Mouse (Mus musculus) ovary, postnatal 36 days (tissue): ENCODE results near the gene Arid3a.
A peak's percentile ranks its signal among the peaks of the same experiment; 100 is the strongest.
"Not testable (repeated sequence)": the region's sequence is repeated elsewhere in the genome, so short reads cannot be mapped to it uniquely, and the experiment has no call there.

Experiments used
- DNase-seq: peaks from one replicate; pipeline ENCODE4 v3.0.0; 2022; ENCODE audit warnings: low spot score, mixed read lengths

Gene Arid3a

DNA sequence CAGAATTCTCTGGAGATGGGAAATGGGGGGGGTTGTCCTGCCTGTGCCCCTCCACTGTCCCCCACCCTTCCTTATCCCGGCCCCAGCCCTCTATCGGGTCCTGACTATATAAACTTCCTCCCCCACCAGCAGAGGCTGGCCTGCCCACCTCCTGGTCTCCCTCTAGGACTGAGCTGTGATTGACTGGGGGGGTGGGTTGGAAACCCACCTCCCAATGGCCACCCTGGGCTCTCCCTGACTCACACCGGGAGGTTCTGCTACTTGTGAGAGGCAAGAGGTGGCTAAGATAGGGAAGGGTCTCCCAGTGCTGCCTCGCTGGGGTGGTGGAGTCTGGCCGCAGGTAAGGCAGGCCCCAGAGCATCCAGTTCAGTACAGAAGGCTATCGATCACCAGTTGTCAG lies 20.7 kb downstream of the Arid3a start:
- no peak for DNase-seq

DNA sequence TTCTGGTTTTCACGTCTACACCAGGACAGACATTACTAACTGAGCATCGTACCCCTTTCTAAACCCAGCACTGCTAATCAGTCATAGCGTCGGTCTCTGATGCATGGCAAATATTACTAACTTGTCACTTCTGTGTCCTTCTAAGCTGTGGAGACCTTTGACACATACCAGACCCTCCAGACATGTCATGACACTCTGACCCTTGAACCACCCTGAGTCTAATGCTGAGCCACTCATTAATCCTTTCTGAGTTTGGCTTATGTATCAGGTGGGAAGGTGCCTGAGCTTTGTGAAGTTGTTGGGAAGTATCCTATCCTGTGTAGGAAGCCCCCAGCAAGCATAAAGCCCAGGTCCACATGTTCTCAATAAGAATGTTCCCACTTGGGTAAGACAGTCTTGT lies 23.0 kb downstream of the Arid3a start:
- DNase-seq = no peak

DNA sequence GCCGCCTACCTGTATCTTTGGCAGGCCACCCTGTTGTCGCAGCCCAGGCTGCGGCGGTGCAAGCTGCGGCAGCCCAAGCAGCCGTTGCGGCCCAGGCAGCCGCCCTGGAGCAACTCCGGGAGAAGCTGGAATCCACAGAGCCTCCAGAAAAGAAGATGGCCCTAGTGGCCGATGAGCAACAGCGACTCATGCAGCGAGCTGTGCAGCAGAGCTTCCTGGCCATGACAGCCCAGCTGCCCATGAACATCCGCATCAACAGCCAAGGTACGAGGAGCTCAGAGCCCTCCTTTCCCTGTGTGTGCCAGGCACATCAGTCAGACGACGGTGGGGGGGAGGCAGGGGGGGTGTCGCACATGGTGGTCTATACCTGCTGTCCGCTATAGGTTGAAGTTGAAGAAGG lies 23.8 kb downstream of the Arid3a start:
- no peak for DNase-seq

- DNase-seq = no peak
Observed at GRCm38 (mm10) chr10:79953946-79954345, 27.1 kb downstream of the Arid3a start.

DNA sequence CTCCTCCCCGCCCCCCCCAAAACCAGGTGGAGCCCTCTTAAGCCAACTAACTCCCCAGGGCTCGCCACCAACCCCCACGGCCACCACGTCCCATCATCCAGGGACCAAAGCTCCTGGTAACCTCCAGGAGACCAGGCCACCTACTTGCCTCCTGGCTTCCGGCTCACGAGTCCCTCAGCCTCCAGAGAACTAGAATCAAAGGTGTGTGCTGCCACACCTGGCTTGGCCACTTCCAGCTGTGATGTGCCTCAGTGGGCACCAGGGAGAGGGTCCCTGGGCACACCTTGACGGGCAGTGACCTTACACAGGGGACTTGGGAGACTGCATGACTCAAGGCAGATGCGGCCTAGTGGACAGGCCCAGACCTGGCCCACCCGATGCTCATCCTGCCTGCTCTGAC lies 28.8 kb downstream of the Arid3a start:
- no peak for DNase-seq

DNA sequence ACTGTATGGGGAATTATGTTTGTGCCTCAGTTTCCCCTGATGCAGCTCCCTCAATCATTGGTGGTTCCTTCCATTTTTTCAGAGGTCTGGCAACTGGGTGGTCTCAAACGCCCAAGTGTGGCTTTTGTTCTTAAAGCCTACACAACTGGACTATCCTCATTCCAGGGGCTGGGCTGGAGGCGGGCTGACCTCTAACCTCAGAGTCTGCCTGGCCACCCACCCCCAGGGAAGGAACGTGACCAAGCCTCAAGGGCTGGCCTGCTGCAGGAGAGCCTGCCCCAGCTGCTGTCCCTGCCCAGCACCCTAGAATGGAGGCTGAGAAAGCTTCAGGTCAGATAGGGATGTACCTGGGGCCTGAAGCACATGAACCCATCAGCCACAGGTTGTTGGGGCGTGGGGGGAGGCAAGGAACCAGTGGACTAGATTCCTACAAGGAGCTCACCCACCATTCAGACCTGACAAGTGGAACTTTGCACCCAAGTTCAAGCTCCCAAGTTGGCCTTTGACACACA lies 29.9 kb downstream of the Arid3a start:
- no peak for DNase-seq

DNA sequence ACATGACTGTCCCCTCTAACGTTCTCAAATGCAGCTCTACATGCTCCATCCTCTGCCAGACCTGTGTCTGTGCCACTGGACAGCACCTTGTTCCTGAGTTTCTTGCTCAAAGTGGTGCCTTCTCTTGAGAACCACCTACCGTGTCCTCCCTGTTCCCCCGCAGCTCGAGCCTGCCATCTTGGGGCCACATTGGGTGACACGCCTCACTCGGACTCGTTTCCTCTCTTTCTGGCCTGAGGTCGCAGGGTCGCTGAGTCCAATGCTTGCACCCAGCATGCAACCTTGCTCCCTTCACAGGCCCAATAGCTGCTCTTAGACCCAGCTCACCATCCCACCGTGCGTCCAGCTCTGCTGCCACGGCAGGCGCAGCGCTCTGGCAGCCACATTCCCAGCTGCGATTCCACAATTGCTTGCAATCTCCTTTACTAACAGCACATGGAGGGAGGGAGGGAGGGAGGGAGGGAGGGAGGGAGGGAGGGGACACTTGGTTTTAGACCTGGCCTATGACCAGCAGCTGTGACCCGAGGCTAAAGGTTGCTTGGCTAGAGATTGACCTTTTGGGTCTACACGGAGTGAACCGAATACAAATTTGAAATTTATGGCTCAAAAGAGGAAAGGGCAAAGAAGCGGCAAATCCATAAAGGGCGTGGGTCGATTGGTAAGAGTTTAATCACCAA lies 31.4 kb downstream of the Arid3a start:
- DNase-seq = peak; percentile 81

- DNase-seq = not testable (repeated sequence)
Observed at GRCm38 (mm10) chr10:79959412-79959811, 32.6 kb downstream of the Arid3a start.

DNA sequence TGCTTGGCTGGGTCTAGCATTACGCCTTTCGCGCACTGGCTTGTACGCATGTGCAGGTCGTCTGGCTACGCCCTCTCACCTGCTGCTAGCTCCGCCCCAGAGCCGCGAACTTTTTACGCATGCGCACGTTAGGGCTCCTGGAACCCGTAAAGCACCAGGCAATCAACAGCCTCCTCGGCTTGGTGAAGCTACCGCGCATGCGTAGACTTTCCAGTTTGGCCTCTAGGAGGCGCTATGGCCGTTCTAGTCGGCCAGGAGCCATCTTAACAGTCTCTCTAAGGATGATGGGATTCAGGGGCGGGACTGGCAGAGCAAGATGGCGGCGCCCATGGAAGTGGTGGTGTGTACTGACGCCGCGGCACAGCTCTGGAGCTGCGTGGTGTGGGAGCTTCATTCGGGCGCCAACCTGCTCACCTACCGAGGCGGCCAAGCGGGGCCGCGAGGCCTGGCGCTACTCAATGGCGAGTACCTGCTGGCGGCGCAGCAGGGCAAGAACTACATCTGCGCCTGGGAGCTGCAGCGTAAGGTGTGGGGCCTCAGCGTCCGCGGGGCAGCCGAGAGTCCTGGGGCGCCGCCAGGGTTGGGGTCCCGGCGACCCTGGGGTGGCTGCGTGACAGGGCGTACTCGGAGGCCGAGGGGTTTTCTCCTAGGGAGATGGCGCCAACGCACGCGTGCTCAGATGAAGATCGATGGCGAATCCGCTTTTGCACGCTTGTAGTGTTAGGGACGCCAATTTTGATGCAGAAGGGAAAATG lies 33.2 kb downstream of the Arid3a start, which contains the start of gene Wdr18:
Wdr18 (plus strand) TSS at position 306 of the 755 bp plus-strand sequence.
- peak; percentile 99 for DNase-seq

DNA sequence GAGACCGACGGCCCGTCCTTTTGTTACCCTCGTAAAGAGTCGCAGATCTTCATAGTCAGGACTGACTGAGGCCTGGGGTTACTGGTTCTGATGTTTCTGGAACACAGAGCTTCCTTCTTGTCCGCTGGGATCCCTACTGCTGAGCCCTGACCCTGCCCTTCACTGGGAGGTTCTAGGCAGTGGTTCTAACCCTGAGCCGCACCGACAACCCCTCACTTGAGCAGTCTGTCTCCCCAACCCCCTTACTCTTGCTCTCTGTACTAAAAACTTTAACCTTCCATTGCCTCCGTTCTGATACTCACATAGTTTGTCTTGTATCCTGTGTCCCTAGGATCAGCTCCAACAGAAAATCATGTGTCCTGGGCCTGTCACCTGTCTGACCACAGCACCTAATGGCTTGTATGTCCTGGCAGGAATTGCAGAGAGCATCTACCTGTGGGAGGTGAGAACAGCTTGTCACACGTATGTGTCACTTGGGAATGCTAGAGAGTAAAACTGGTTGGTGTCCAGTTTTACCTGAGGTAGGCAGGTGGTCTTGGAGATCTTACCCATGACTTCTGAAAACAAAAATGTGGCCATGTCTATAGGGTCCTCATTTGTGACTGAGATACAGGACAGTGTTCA lies 33.9 kb downstream of the Arid3a start:
- DNase-seq = no peak

DNA sequence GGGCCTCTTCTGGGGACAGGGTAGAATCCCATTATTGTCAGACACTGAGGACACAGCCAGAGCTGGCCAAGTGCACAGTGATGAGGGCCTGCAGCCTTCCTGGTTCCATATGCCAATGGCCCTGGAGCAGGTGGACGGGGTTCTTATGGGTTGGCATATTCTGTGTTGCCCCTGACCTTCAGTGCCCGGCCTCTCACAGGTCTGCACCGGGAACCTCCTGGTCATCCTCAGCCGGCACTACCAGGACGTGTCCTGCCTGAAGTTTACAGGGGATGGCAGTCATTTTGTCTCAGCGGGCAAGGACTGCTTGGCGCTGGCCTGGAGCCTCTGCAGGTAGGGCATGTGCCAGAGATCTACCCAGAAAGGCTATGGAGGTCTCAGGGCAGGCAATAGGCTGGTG lies 37.9 kb downstream of the Arid3a start:
- no peak for DNase-seq

DNA sequence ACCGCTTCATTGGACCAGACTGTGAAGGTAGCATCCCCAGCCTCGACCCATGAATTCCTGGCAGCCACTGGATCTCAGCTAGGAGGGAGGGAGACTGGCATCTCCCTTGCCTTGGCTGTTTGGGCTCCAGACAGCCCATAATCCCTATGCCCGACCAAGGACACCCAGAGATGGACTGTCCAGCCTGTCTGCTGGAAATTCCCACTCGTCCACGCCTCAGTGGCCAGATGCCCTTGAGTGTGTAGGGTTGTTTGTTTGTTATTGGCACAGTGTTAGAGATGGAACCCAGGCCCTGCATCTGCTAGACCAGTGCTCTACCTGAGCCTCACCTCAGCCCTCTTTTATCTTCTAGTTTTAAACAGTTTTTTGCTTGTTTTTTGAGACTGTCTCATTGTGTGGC lies 38.5 kb downstream of the Arid3a start:
- DNase-seq = no peak

DNA sequence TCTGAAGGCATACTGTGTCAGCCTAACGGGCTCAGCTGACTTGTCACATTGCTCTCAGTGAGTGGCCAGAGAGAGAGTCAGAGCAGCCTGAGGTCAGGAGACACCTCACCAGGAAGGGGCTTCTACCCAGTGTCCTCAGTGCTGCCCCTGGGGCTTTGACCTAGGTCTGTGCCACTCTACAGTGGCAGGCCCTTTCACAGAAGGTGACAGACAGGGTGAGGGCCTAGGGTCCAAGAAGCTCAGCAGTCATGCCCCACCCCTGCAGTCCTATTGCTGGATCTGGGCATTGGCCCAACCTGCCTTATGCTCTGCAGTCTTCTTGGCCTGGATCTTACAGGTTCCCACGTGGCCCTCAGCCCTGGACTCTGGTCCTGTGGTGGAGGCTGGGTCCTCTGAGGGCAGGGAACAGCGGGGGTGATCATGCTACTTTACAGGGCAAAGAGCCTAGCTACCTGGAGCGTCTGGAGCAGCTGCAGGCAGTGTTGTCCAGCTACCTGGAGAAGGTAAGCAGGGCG lies 40.1 kb downstream of the Arid3a start:
- no peak for DNase-seq

DNA sequence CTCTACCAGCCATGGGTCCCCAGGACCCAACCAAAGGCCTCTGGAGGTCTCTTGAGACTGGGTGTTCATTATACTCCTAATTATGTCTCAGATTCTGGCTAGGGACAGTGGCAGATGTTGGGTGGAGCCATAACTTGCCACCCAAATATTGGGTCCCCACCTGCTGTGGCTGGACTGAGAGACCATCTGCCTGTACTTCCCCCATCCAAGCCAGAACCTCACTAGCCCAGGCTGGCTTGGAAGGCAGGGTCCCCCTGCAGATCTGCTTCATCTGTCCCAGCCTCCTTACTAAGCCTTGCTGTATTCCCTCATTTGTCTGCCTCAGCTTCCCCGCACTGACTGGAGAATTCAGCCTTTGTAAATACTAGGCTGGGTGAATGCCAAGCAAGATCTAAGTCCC lies 41.3 kb downstream of the Arid3a start:
- DNase-seq = no peak

- DNase-seq = no peak
Observed at GRCm38 (mm10) chr10:79969124-79969568, 42.3 kb downstream of the Arid3a start.

- DNase-seq = no peak
Observed at GRCm38 (mm10) chr10:79970415-79971182, 43.8 kb downstream of the Arid3a start, which contains the start of gene Grin3b. TSS of gene Grin3b (plus strand) at chr10:79970715.

DNA sequence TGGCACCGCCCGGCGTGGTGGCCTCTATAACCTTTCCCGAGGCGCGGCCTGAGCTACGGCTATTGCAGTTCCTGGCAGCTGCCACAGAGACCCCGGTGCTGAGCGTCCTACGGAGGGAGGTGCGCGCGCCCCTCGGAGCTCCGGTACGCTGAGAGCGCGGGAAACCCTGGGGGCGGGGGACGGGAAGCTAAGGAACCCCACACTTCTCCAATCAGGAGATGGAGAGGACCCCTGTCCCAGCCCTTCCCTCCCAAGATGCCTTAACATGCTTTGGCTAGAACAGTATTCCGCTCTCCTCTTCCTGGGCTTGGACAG lies 44.3 kb downstream of the Arid3a start:
- no peak for DNase-seq

GRCm38 (mm10) chr10:79972831-79973230 lies 46.0 kb downstream of the Arid3a start:
- no peak for DNase-seq

GRCm38 (mm10) chr10:79974087-79974486 lies 47.2 kb downstream of the Arid3a start:
- no peak for DNase-seq

- DNase-seq = no peak
Observed at GRCm38 (mm10) chr10:79974668-79975067, 47.8 kb downstream of the Arid3a start.

DNA sequence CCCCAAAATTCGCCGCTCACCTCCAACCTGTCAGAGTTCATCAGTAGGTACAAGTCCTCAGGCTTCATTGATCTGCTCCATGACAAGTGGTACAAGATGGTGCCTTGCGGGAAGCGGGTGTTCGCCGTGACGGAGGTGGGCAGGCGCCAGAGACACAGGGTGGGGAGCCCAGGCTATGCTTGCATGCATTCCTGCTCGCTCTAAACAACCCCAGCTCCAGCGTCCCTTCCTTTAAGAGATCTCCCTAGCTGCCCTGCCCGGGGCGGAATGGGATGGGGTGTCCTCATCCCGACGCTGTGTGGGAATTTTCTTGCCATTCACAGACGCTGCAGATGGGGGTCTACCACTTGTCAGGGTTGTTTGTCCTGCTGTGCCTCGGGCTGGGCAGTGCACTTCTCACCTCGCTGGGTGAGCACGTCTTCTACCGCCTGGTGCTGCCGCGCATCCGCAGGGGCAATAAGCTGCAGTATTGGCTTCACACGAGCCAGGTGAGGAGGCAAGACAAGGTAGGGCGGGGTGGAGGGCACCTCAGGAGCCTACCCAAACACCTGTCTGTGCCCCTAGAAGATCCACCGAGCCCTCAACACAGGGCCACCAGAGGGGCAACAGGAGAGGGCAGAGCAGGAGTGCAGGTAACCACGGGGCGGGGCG lies 49.4 kb downstream of the Arid3a start:
- DNase-seq = no peak
